Mouse (Mus musculus) spleen, adult 10 weeks (tissue): ENCODE measurements around the gene Bbs10. TPM values are rescaled to one million over a fixed set of nuclear protein-coding genes. Genes with fewer than 3 reads are reported as not detected.

Source experiments
- polyA plus RNA-seq: library from polyadenylated mRNA; stranded (reverse); fragments of 350-450 nt; fragmentation: Illumina TruSeq; extraction: RNeasy Lipid Tissue Mini Kit (QIAGEN cat#74804); gene quantifications from one replicate; pipeline ENCODE4 v1.2.3, GENCODE M21; 2015; ENCODE audit warnings: low replicate concordance; ENCODE audit not compliant: insufficient read depth

The Bbs10 gene
- polyA plus RNA-seq = 5.4 TPM

GRCm38 (mm10) chr10:111298140-111299098 is at the start of gene Bbs10:
TSS of gene Bbs10 (plus strand) at chr10:111298679.

Other genes with a start within 250 kb of the Bbs10 start
- gene Osbpl8, start 133.9 kb upstream of the Bbs10 start, polyA plus RNA-seq = 63.2 TPM
- gene Nap1l1, start 174.5 kb downstream of the Bbs10 start, polyA plus RNA-seq = 670 TPM
- 2.9 TPM for gene Phlda1, start 207.6 kb downstream of the Bbs10 start, polyA plus RNA-seq